Mouse (Mus musculus): ENCODE measurements around the gene Ramp2. TPM values are rescaled to one million over a fixed set of nuclear protein-coding genes. Genes with fewer than 3 reads are reported as not detected.

Ramp2 gene
- 20.3 and 25.4 TPM in 2 replicates for polyA plus RNA-seq (2015; fragmentation: Nextera tagmentation; extraction: Ambion mirVana)

GRCm38 (mm10) chr11:101245855-101246701 lies at the start of gene Ramp2:
Gene Ramp2 (plus strand): TSS chr11:101246028.
- 2% methylated on average over 62 of the region's 63 CpGs for WGBS (ENCODE audit: insufficient replicate concordance)
- H3K27ac ChIP-seq (replicated peaks): no peak within 1 kb of the TSS
- H3K9me3 ChIP-seq (replicated peaks): no peaks in the 10 kb centered on the region
- H3K4me1 ChIP-seq (replicated peaks): peaks cover 32% of the 10 kb centered on the region
- peak within 1 kb of the TSS; percentile 32; the same call in 1 of the 2 replicates for H3K9ac ChIP-seq
- peak; percentile 25 for ATAC-seq (ENCODE audit: insufficient read depth)
- H3K36me3 ChIP-seq (replicated peaks): no peaks in the 10 kb centered on the region
- H3K27me3 ChIP-seq: peaks cover 76% of the 10 kb centered on the region
- H3K4me2 ChIP-seq: peak within 1 kb of the TSS; percentile 74
- peak within 1 kb of the TSS; percentile 51 for H3K4me3 ChIP-seq (replicated peaks)

GRCm38 (mm10) chr11:101196175-101196574 lies 49.7 kb upstream of the Ramp2 start:
- Histone ChIP-seq H3K9me3 (replicated peaks) (no peaks in the 10 kb centered on the region), H3K4me3 (replicated peaks) (no peak overlapping the region), H3K4me2 (no peak overlapping the region), H3K27me3 (no peaks in the 10 kb centered on the region; the same call in 1 of the 2 replicates), H3K9ac (no peak overlapping the region), H3K27ac (replicated peaks) (no peak overlapping the region), H3K36me3 (replicated peaks) (peaks cover 82% of the 10 kb centered on the region), H3K4me1 (replicated peaks) (peaks cover 32% of the 10 kb centered on the region)
- no peak for ATAC-seq (ENCODE audit: insufficient read depth)
- 78% methylated on average over 8 of the region's 8 CpGs for WGBS (ENCODE audit: insufficient replicate concordance)

- Histone ChIP-seq H3K36me3 (replicated peaks) (peaks cover 86% of the 10 kb centered on the region), H3K9me3 (replicated peaks) (no peaks in the 10 kb centered on the region), H3K4me1 (replicated peaks) (peaks cover 21% of the 10 kb centered on the region), H3K4me2 (peak overlapping the region; percentile 6; the same call in 1 of the 2 replicates), H3K27ac (replicated peaks) (0 out of 2 replicates have a peak overlapping the region, but pooled peaks have one; percentile 38), H3K27me3 (no peaks in the 10 kb centered on the region; the same call in 1 of the 2 replicates), H3K9ac (no peak overlapping the region), H3K4me3 (replicated peaks) (no peak overlapping the region)
- WGBS (ENCODE audit: insufficient replicate concordance): 44% methylated on average over 3 of the region's 3 CpGs
- ATAC-seq (ENCODE audit: insufficient read depth): peak; percentile 89
Measured at GRCm38 (mm10) chr11:101199555-101199954, 46.3 kb upstream of the Ramp2 start.

- H3K9me3 ChIP-seq (replicated peaks): no peaks in the 10 kb centered on the region
- no peak for ATAC-seq (ENCODE audit: insufficient read depth)
- H3K27ac ChIP-seq (replicated peaks): no peak overlapping the region
- no peaks in the 10 kb centered on the region for H3K27me3 ChIP-seq
- no peak overlapping the region for H3K4me3 ChIP-seq (replicated peaks)
- 40% methylated on average over 7 of the region's 7 CpGs for WGBS (ENCODE audit: insufficient replicate concordance)
- H3K4me2 ChIP-seq: no peak overlapping the region
- peaks cover 21% of the 10 kb centered on the region for H3K4me1 ChIP-seq (replicated peaks)
- H3K36me3 ChIP-seq (replicated peaks): peaks cover 81% of the 10 kb centered on the region
- no peak overlapping the region for H3K9ac ChIP-seq
Measured at GRCm38 (mm10) chr11:101200986-101201385, 44.8 kb upstream of the Ramp2 start.

- no peak overlapping the region for H3K9ac ChIP-seq
- no peak overlapping the region for H3K4me3 ChIP-seq (replicated peaks)
- H3K27me3 ChIP-seq: no peaks in the 10 kb centered on the region
- no peak overlapping the region for H3K4me2 ChIP-seq
- H3K4me1 ChIP-seq (replicated peaks): no peaks in the 10 kb centered on the region
- H3K27ac ChIP-seq (replicated peaks): no peak overlapping the region
- WGBS (ENCODE audit: insufficient replicate concordance): 37% methylated on average over 3 of the region's 3 CpGs
- no peaks in the 10 kb centered on the region for H3K9me3 ChIP-seq (replicated peaks)
- peak; percentile 40; the same call in 1 of the 2 replicates for ATAC-seq (ENCODE audit: insufficient read depth)
- H3K36me3 ChIP-seq (replicated peaks): peaks cover 80% of the 10 kb centered on the region
Measured at GRCm38 (mm10) chr11:101211970-101212369, 33.9 kb upstream of the Ramp2 start.

- H3K4me2 ChIP-seq: no peak overlapping the region
- H3K9me3 ChIP-seq (replicated peaks): no peaks in the 10 kb centered on the region
- no peak for ATAC-seq (ENCODE audit: insufficient read depth)
- H3K27me3 ChIP-seq: no peaks in the 10 kb centered on the region
- H3K36me3 ChIP-seq (replicated peaks): peaks cover 51% of the 10 kb centered on the region
- H3K27ac ChIP-seq (replicated peaks): no peak overlapping the region
- 74% methylated on average over 5 of the region's 5 CpGs for WGBS (ENCODE audit: insufficient replicate concordance)
- no peak overlapping the region for H3K9ac ChIP-seq
- H3K4me1 ChIP-seq (replicated peaks): peaks cover 7% of the 10 kb centered on the region; the same call in 1 of the 2 replicates
- H3K4me3 ChIP-seq (replicated peaks): no peak overlapping the region
Measured at GRCm38 (mm10) chr11:101216936-101217335, 28.9 kb upstream of the Ramp2 start.

GRCm38 (mm10) chr11:101218436-101219055 lies 27.3 kb upstream of the Ramp2 start:
- Histone ChIP-seq H3K4me3 (replicated peaks) (no peak overlapping the region), H3K4me2 (no peak overlapping the region), H3K27me3 (no peaks in the 10 kb centered on the region), H3K9me3 (replicated peaks) (no peaks in the 10 kb centered on the region), H3K9ac (no peak overlapping the region), H3K27ac (replicated peaks) (no peak overlapping the region), H3K4me1 (replicated peaks) (peaks cover 7% of the 10 kb centered on the region; the same call in 1 of the 2 replicates), H3K36me3 (replicated peaks) (peaks cover 39% of the 10 kb centered on the region)
- WGBS (ENCODE audit: insufficient replicate concordance): 54% methylated on average over 10 of the region's 10 CpGs
- ATAC-seq (ENCODE audit: insufficient read depth): no peak

- Histone ChIP-seq H3K9ac (no peak overlapping the region), H3K4me2 (no peak overlapping the region), H3K4me3 (replicated peaks) (no peak overlapping the region), H3K36me3 (replicated peaks) (peaks cover 17% of the 10 kb centered on the region), H3K27me3 (no peaks in the 10 kb centered on the region), H3K27ac (replicated peaks) (no peak overlapping the region), H3K9me3 (replicated peaks) (no peaks in the 10 kb centered on the region), H3K4me1 (replicated peaks) (peaks cover 25% of the 10 kb centered on the region)
- WGBS (ENCODE audit: insufficient replicate concordance): 17% methylated on average over 2 of the region's 2 CpGs
- no peak for ATAC-seq (ENCODE audit: insufficient read depth)
Measured at GRCm38 (mm10) chr11:101220853-101221252, 25.0 kb upstream of the Ramp2 start.

GRCm38 (mm10) chr11:101221306-101221986 lies 24.4 kb upstream of the Ramp2 start:
- no peak for ATAC-seq (ENCODE audit: insufficient read depth)
- H3K9me3 ChIP-seq (replicated peaks): no peaks in the 10 kb centered on the region
- H3K4me2 ChIP-seq: no peak overlapping the region
- H3K4me3 ChIP-seq (replicated peaks): no peak overlapping the region
- peaks cover 11% of the 10 kb centered on the region for H3K36me3 ChIP-seq (replicated peaks)
- H3K9ac ChIP-seq: no peak overlapping the region
- H3K27me3 ChIP-seq: no peaks in the 10 kb centered on the region
- no peak overlapping the region for H3K27ac ChIP-seq (replicated peaks)
- H3K4me1 ChIP-seq (replicated peaks): peaks cover 27% of the 10 kb centered on the region
- WGBS (ENCODE audit: insufficient replicate concordance): 51% methylated on average over 8 of the region's 8 CpGs

- Histone ChIP-seq H3K4me1 (replicated peaks) (peaks cover 31% of the 10 kb centered on the region), H3K4me2 (no peak overlapping the region), H3K9me3 (replicated peaks) (no peaks in the 10 kb centered on the region), H3K4me3 (replicated peaks) (0 out of 2 replicates have a peak overlapping the region, but pooled peaks have one; percentile 98), H3K27me3 (peaks cover 22% of the 10 kb centered on the region), H3K9ac (no peak overlapping the region), H3K36me3 (replicated peaks) (no peaks in the 10 kb centered on the region), H3K27ac (replicated peaks) (no peak overlapping the region; the same call in 1 of the 2 replicates)
- WGBS (ENCODE audit: insufficient replicate concordance): 72% methylated on average over 3 of the region's 3 CpGs
- ATAC-seq (ENCODE audit: insufficient read depth): no peak
Measured at GRCm38 (mm10) chr11:101224337-101224736, 21.5 kb upstream of the Ramp2 start.
